Mouse (Mus musculus): ENCODE data around the gene Arhgef2. TPM values are rescaled to one million over a fixed set of nuclear protein-coding genes. Genes with fewer than 3 reads are reported as not detected.

The Arhgef2 gene
- polyA plus RNA-seq, 1 experiment from 2014 or later: 20.0 TPM

DNA sequence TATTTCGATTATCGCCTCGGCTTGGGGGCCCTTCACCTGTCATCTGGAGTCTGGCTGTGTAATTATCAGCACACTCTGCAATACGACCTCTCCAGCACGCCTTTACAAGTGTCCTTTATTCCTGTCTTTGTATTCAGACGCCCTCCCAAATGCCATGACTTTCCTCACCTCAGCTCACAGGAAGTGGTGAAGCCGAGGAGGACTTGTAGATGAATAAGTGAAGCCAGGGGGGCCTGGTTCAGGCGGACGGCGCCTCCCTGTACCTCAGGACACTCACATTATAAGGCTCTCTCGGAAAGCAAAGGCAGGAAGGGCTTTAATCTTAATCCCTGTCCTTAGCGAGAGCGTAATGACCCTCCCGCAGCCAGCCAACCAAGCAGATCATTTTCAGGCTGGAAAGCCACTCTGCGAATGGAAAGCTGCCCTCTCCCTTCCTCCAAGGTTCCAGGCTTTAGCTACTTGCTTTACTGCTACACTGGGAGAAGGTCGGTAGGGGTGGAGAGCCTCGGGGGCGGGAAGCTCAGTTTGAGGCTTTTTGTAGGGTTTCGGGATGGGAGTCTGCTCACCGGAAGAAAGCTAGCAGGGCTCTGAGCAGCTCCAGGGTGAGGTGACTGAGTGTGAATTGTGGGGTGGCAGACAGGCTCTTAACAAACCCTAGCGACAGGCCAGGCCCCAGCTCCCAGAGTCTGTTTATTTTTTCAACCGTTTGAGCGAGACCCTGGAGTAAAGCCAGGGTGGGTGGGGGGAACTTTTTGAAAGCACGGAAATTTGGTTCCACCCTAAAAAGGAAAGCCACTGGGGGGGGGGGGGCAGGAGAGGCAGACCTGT lies 16.6 kb downstream of the Arhgef2 start:
- Histone ChIP-seq H3K27me3 (ENCODE audit: control insufficient read depth, insufficient read depth, low read depth, low read length) (no peaks in the 10 kb centered on the region), H3K4me3 (ENCODE audit: low read depth, low read length) (peak overlapping the region; percentile 77), H3K36me3 (ENCODE audit: control insufficient read depth, insufficient read depth) (no peaks in the 10 kb centered on the region), H3K4me1 (ENCODE audit: control insufficient read depth, low read depth, low read length) (peaks cover 70% of the 10 kb centered on the region), H3K9me3 (replicated peaks; ENCODE audit: control insufficient read depth, low read length) (no peaks in the 10 kb centered on the region), H3K4me2 (ENCODE audit: low read depth, low read length) (peak overlapping the region; percentile 97), H3K9ac (ENCODE audit: low read depth, low read length) (peak overlapping the region; percentile 79), H3K27ac (ENCODE audit: low read length) (peak overlapping the region; percentile 75)
- under 1% methylated on average over 24 of the region's 24 CpGs for WGBS (ENCODE audit: insufficient replicate concordance)
- no peak for ATAC-seq (ENCODE audit: low read depth)

DNA sequence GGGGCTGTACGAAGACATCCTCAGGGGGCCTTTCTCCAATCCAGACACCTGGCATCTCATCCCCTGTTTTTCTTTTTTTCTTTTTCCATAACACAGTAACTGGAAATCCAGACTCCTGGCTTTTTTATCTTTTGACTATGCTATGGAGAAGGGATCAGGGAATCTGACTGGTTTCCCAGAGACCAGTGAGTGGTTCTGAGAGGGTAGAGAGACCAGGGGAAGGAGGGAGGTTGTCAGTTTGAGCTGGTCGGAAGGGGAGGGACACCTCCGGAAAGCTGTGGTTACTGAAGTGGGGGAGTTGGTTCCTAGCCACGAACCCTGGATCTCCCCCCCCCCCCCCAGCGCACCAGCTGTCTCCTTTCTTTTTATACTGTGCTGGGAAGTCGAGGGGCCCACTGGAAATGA lies 17.2 kb downstream of the Arhgef2 start:
- no peaks in the 10 kb centered on the region for H3K36me3 ChIP-seq (ENCODE audit: control insufficient read depth, insufficient read depth)
- H3K4me2 ChIP-seq (ENCODE audit: low read depth, low read length): peak overlapping the region; percentile 97
- 0 out of 2 replicates have a peak, but pooled peaks have one; percentile 15 for ATAC-seq (ENCODE audit: low read depth)
- peak overlapping the region; percentile 30 for H3K9ac ChIP-seq (ENCODE audit: low read depth, low read length)
- H3K27me3 ChIP-seq (ENCODE audit: control insufficient read depth, insufficient read depth, low read depth, low read length): no peaks in the 10 kb centered on the region
- peaks cover 75% of the 10 kb centered on the region for H3K4me1 ChIP-seq (ENCODE audit: control insufficient read depth, low read depth, low read length)
- no peaks in the 10 kb centered on the region for H3K9me3 ChIP-seq (replicated peaks; ENCODE audit: control insufficient read depth, low read length)
- peak overlapping the region; percentile 77 for H3K4me3 ChIP-seq (ENCODE audit: low read depth, low read length)
- WGBS (ENCODE audit: insufficient replicate concordance): 5% methylated on average over 5 of the region's 6 CpGs
- peak overlapping the region; percentile 75 for H3K27ac ChIP-seq (ENCODE audit: low read length)

DNA sequence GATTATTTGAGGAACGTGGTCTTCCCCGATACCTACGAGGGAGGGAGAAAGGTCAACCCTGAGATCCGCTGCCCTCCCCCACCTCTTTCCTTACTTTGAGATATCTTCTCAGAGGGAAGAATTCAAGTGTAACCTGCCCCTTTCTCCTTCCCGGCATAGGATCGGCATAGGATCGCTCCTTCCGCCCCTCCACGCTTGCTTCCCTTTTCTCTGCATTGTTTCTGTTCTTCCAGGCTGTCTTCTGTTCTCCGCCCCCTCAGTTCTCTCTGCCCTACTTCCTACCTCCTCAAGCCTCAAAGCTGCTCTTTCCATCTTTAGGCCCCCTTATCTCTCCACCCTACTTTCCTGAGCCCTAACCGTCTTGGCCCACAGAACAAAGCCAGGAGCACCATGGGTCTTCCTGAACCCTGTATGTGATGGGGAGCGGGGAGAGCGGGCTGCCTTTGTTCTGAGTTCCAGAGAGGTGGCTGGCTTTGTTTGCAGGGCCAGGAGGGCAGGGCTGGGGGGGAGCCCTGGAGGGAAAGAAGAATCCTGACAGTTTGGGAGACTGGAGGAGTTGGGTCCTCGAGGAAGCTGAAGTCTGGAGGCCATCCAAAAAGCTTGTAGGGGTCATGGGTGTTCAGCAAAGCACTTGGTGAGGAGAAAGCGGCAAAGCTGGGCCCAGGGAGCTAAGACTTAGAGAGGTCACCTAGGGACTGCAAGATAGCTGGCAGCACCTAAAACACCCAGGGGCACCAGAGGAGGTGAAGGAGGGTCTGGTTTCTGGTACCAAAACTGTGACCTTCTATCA lies 17.8 kb downstream of the Arhgef2 start:
- WGBS (ENCODE audit: insufficient replicate concordance): 4% methylated on average over 15 of the region's 15 CpGs
- H3K4me2 ChIP-seq (ENCODE audit: low read depth, low read length): peak overlapping the region; percentile 97
- peak overlapping the region; percentile 75 for H3K27ac ChIP-seq (ENCODE audit: low read length)
- ATAC-seq (ENCODE audit: low read depth): no peak
- H3K27me3 ChIP-seq (ENCODE audit: control insufficient read depth, insufficient read depth, low read depth, low read length): no peaks in the 10 kb centered on the region
- no peaks in the 10 kb centered on the region for H3K9me3 ChIP-seq (replicated peaks; ENCODE audit: control insufficient read depth, low read length)
- H3K9ac ChIP-seq (ENCODE audit: low read depth, low read length): peak overlapping the region; percentile 30
- H3K4me3 ChIP-seq (ENCODE audit: low read depth, low read length): peak overlapping the region; percentile 77
- H3K36me3 ChIP-seq (ENCODE audit: control insufficient read depth, insufficient read depth): no peaks in the 10 kb centered on the region
- H3K4me1 ChIP-seq (ENCODE audit: control insufficient read depth, low read depth, low read length): peaks cover 78% of the 10 kb centered on the region

DNA sequence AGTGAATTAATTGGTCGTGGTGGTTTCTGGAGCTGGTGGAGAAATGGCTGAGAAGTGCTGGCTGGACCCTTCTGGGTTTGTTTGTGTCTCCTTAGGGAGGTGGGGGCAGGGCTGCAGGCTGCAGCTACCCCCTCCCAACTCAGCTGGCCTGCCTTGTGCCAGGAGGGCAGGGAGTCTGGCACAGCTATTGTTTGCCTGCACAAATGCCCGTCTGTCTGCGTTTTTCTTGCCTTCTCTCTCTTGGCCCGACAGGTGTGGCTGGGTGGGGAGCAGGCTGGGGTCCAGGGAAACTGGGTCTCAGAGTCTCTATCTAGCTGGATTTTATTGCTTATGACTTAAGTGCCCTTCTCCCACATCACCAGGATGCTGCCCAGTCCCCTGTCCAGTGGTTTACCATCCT lies 18.6 kb downstream of the Arhgef2 start:
- H3K36me3 ChIP-seq (ENCODE audit: control insufficient read depth, insufficient read depth): no peaks in the 10 kb centered on the region
- no peaks in the 10 kb centered on the region for H3K9me3 ChIP-seq (replicated peaks; ENCODE audit: control insufficient read depth, low read length)
- peaks cover 72% of the 10 kb centered on the region for H3K4me1 ChIP-seq (ENCODE audit: control insufficient read depth, low read depth, low read length)
- H3K4me2 ChIP-seq (ENCODE audit: low read depth, low read length): peak overlapping the region; percentile 19; the same call in 1 of the 2 replicates
- no peak overlapping the region for H3K4me3 ChIP-seq (ENCODE audit: low read depth, low read length)
- no peak for ATAC-seq (ENCODE audit: low read depth)
- whole genome bisulfite sequencing (ENCODE audit: insufficient replicate concordance): 14% methylated on average over 4 of the region's 4 CpGs
- H3K27me3 ChIP-seq (ENCODE audit: control insufficient read depth, insufficient read depth, low read depth, low read length): no peaks in the 10 kb centered on the region
- no peak overlapping the region for H3K27ac ChIP-seq (ENCODE audit: low read length)
- H3K9ac ChIP-seq (ENCODE audit: low read depth, low read length): no peak overlapping the region

DNA sequence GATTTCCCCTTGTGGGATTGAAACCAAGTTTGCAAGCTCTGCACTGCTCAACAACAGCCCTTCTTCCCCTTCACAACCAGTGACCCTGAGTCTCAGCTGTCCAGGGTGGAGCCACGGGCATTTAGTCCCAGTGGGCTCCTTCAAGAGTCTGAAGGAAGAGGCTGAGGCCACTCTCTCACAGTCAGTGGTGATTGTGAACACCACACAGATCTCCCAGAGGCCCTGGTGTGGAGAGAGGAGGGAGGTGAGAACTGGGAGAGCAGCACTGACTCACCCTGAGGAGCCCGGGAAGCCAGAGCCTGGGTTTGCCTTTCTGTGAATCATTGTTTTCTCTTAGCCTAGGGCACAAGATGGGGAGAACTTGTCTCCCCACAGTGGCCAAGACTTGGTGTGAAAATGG lies 19.2 kb downstream of the Arhgef2 start:
- Histone ChIP-seq H3K4me1 (ENCODE audit: control insufficient read depth, low read depth, low read length) (peaks cover 66% of the 10 kb centered on the region), H3K27ac (ENCODE audit: low read length) (no peak overlapping the region), H3K9ac (ENCODE audit: low read depth, low read length) (no peak overlapping the region), H3K27me3 (ENCODE audit: control insufficient read depth, insufficient read depth, low read depth, low read length) (no peaks in the 10 kb centered on the region), H3K9me3 (replicated peaks; ENCODE audit: control insufficient read depth, low read length) (no peaks in the 10 kb centered on the region), H3K4me2 (ENCODE audit: low read depth, low read length) (no peak overlapping the region), H3K4me3 (ENCODE audit: low read depth, low read length) (no peak overlapping the region), H3K36me3 (ENCODE audit: control insufficient read depth, insufficient read depth) (no peaks in the 10 kb centered on the region)
- ATAC-seq (ENCODE audit: low read depth): no peak
- 9% methylated on average over 2 of the region's 2 CpGs for WGBS (ENCODE audit: insufficient replicate concordance)

DNA sequence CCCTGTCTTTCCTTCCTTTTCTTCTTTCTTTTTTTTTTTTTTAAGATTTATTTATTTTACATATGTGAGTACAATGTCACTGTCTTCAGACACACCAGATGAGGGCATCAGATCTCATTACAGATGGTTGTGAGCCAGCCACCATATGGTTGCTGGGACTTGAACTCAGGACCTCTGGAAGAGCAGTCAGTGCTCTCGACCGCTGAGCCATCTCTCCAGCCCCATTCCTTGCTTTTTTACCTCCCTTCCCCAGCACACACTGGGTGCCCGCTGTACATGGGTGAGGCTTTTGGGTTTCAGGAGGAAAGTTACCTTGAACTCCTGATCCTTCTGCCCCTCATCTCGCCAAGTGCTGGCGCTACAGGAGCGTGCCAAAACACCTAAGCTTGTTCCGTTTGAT lies 19.8 kb downstream of the Arhgef2 start:
- Histone ChIP-seq H3K4me3 (ENCODE audit: low read depth, low read length) (no peak overlapping the region), H3K36me3 (ENCODE audit: control insufficient read depth, insufficient read depth) (peaks cover 3% of the 10 kb centered on the region; the same call in 1 of the 2 replicates), H3K27ac (ENCODE audit: low read length) (no peak overlapping the region), H3K9ac (ENCODE audit: low read depth, low read length) (no peak overlapping the region), H3K4me1 (ENCODE audit: control insufficient read depth, low read depth, low read length) (peaks cover 63% of the 10 kb centered on the region), H3K9me3 (replicated peaks; ENCODE audit: control insufficient read depth, low read length) (no peaks in the 10 kb centered on the region), H3K4me2 (ENCODE audit: low read depth, low read length) (no peak overlapping the region), H3K27me3 (ENCODE audit: control insufficient read depth, insufficient read depth, low read depth, low read length) (no peaks in the 10 kb centered on the region)
- ATAC-seq (ENCODE audit: low read depth): no peak
- WGBS (ENCODE audit: insufficient replicate concordance): 78% methylated on average over 7 of the region's 7 CpGs

DNA sequence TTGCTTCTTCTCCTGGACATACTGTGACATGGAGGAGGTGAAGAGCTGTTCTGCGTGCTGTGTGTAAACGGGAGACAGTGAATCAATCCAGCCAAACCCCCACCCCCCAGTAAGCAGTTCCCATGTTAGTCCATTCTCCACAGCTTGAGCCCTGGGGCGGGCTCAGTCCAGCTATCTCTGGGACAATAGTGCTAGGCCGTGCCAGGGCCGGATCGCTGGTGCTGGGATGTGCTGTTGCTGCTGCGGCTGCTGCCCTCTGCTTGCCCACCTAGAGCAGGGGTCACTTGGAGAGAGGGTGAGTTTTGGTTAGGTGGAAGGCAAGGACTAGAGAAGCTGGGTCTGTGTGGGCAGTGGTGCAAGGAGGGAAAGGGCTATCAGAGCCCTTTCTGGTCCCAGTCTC lies 20.6 kb downstream of the Arhgef2 start:
- Histone ChIP-seq H3K9me3 (replicated peaks; ENCODE audit: control insufficient read depth, low read length) (no peaks in the 10 kb centered on the region), H3K27me3 (ENCODE audit: control insufficient read depth, insufficient read depth, low read depth, low read length) (no peaks in the 10 kb centered on the region), H3K4me1 (ENCODE audit: control insufficient read depth, low read depth, low read length) (peaks cover 60% of the 10 kb centered on the region), H3K9ac (ENCODE audit: low read depth, low read length) (no peak overlapping the region), H3K27ac (ENCODE audit: low read length) (peak overlapping the region; percentile 7; the same call in 1 of the 2 replicates), H3K4me3 (ENCODE audit: low read depth, low read length) (no peak overlapping the region), H3K4me2 (ENCODE audit: low read depth, low read length) (no peak overlapping the region), H3K36me3 (ENCODE audit: control insufficient read depth, insufficient read depth) (peaks cover 3% of the 10 kb centered on the region; the same call in 1 of the 2 replicates)
- 71% methylated on average over 7 of the region's 7 CpGs for WGBS (ENCODE audit: insufficient replicate concordance)
- ATAC-seq (ENCODE audit: low read depth): no peak

DNA sequence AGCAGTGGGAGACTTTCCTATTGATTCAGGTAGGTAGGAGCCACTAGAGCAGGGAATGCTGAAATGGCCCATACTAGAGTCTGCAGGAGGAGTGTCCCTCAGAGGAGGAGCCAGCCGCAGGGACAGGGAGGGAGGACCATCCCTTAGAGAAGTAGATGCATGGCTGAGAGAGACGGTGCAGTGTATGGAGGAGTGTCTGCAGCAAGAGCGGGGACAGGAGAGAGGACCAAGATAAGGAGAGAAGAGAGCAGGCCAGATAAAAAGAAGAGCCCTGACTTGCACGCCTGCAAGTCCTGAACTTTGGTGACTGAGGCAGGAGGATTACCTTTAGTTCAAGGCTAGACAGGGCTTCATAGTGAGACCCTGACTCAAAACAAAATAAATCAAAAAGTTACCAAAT lies 21.3 kb downstream of the Arhgef2 start:
- H3K4me1 ChIP-seq (ENCODE audit: control insufficient read depth, low read depth, low read length): peaks cover 53% of the 10 kb centered on the region
- H3K4me2 ChIP-seq (ENCODE audit: low read depth, low read length): no peak overlapping the region
- H3K36me3 ChIP-seq (ENCODE audit: control insufficient read depth, insufficient read depth): peaks cover 3% of the 10 kb centered on the region; the same call in 1 of the 2 replicates
- no peak overlapping the region for H3K4me3 ChIP-seq (ENCODE audit: low read depth, low read length)
- no peaks in the 10 kb centered on the region for H3K9me3 ChIP-seq (replicated peaks; ENCODE audit: control insufficient read depth, low read length)
- WGBS (ENCODE audit: insufficient replicate concordance): 8% methylated on average over 4 of the region's 4 CpGs
- no peak overlapping the region for H3K9ac ChIP-seq (ENCODE audit: low read depth, low read length)
- H3K27me3 ChIP-seq (ENCODE audit: control insufficient read depth, insufficient read depth, low read depth, low read length): no peaks in the 10 kb centered on the region
- peak; percentile 66 for ATAC-seq (ENCODE audit: low read depth)
- H3K27ac ChIP-seq (ENCODE audit: low read length): no peak overlapping the region

DNA sequence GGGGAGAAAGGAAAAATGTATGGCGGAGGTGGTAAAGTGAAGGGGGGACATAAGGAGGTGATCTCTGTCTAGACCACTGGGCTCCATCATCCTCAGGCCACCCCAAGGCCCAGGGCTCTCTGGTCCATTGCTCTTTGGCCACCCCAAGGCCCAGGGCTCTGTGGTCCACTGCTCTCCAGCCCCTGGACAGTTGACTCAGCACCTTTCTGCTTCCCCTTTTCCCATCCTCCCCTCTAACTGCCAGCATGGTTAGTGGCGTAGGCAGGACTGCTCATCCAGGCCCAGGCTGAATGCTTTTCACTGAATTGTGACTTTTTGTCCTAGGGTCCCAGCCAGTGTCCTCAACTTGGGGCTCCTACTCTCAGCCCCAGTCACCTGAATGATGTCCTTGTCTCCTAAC lies 21.8 kb downstream of the Arhgef2 start:
- Histone ChIP-seq H3K4me2 (ENCODE audit: low read depth, low read length) (no peak overlapping the region), H3K27me3 (ENCODE audit: control insufficient read depth, insufficient read depth, low read depth, low read length) (no peaks in the 10 kb centered on the region), H3K4me1 (ENCODE audit: control insufficient read depth, low read depth, low read length) (peaks cover 49% of the 10 kb centered on the region), H3K9me3 (replicated peaks; ENCODE audit: control insufficient read depth, low read length) (no peaks in the 10 kb centered on the region), H3K27ac (ENCODE audit: low read length) (no peak overlapping the region), H3K9ac (ENCODE audit: low read depth, low read length) (no peak overlapping the region), H3K36me3 (ENCODE audit: control insufficient read depth, insufficient read depth) (peaks cover 3% of the 10 kb centered on the region; the same call in 1 of the 2 replicates), H3K4me3 (ENCODE audit: low read depth, low read length) (no peak overlapping the region)
- 41% methylated on average over 2 of the region's 2 CpGs for WGBS (ENCODE audit: insufficient replicate concordance)
- ATAC-seq (ENCODE audit: low read depth): no peak
